Mouse (Mus musculus): ENCODE measurements around the gene Tulp4.
"Not testable (repeated sequence)": the region's sequence is repeated elsewhere in the genome, so short reads cannot be mapped to it uniquely, and the experiment has no call there.

Tulp4 gene

GRCm38 (mm10) chr17:6189207-6189606 is 83.0 kb downstream of the Tulp4 start:
- DNase-seq (ENCODE audit: low spot score in 2 of 2): no peak

DNA sequence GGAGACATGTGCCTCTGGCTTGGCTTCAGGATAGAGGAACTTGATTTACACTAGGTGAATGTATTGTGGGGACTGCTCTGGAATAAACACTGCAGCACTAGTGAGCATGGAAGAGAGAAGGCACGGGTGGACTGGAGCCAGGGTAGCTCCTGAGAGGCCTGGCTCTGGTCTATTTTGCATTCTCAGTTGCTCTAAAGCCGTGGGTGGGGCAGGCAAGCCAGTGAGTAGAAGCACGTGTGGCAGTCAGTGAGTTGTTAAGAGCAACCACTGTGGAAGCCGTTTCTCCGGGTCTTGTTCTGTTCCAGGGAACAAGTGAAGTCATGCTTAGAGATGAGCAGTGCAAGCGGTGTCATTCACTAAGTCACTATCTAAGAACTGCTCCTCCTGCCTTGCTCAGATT is 86.0 kb downstream of the Tulp4 start:
- no peak for DNase-seq (ENCODE audit: low spot score in 2 of 2)

DNA sequence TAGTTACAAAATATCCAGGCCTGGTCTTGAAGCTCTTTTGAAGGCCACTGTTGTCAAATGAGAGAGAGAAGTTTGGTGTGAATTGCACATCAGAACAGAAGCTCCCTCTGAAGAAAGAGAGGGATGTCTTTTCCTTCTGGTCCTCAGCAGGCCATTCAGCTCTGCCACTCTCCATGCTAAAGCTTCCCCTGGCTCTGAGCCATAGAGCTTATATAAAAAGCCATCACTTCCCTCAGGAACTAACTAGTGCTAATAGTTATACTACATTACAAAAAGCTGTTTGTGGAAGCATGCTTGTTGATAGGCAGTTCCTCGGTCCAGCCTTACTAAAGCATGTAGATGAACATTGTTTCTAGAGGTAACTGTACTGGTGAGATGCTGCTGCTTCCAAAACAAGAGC is 89.2 kb downstream of the Tulp4 start:
- no peak for DNase-seq (ENCODE audit: low spot score in 2 of 2)

GRCm38 (mm10) chr17:6197491-6197890 is 91.3 kb downstream of the Tulp4 start:
- DNase-seq (ENCODE audit: low spot score in 2 of 2): no peak

- DNase-seq (ENCODE audit: low spot score in 2 of 2): no peak
Observed at GRCm38 (mm10) chr17:6198670-6199069, 92.4 kb downstream of the Tulp4 start.

DNA sequence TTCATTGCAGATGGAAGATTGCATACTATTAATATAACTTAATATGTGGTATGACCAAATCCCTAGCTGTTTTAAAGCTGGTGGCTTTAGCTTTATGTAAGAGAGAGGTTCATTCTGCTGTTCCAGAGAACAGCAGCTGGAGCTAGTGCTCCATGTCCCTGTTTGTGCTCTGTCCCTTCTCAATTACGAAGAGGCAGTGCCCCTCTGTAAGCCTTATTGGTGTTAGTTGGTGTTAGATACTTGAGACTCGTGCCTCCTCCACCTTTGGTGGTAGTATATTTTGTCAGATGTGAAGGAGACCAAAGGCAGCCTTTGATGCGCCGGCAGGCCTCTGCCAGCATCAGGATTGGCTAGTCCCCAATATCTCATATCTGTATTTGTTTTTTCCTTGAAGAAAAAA is 92.9 kb downstream of the Tulp4 start:
- DNase-seq (ENCODE audit: low spot score in 2 of 2): no peak

DNA sequence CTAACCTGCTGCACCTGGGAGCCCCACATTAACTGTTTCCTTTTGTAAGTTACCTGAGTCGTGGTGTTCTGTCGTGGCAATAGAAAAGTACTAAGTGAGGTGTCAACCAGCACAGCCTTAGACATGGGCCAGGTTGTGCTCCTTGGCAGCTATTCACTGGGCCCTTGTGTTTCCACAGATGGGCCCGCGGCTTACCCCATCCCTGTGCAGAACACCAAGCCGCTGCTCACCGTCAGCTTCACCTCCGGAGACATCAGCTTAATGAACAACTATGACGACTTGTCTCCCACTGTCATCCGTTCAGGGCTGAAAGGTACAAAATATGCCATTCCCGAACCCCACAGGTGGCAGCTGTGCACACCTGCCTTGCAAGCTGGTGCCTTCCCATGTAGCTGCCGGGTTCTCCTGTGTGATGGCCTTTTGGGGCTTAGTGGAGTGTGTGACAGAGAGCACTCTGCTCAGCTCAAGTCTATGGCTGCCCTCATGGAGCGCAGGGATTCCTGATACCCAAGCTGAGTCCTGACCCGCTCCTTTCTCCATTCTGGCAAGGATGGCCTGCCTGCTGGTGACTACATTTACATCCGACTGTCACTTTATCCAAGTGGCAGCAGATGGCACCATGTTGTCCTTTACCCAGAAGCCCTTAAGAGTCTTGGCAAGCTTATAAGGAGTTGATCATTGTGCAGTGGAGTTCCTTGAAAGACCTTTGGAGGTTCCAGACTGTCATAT is 95.4 kb downstream of the Tulp4 start:
- no peak for DNase-seq (ENCODE audit: low spot score in 2 of 2)

DNA sequence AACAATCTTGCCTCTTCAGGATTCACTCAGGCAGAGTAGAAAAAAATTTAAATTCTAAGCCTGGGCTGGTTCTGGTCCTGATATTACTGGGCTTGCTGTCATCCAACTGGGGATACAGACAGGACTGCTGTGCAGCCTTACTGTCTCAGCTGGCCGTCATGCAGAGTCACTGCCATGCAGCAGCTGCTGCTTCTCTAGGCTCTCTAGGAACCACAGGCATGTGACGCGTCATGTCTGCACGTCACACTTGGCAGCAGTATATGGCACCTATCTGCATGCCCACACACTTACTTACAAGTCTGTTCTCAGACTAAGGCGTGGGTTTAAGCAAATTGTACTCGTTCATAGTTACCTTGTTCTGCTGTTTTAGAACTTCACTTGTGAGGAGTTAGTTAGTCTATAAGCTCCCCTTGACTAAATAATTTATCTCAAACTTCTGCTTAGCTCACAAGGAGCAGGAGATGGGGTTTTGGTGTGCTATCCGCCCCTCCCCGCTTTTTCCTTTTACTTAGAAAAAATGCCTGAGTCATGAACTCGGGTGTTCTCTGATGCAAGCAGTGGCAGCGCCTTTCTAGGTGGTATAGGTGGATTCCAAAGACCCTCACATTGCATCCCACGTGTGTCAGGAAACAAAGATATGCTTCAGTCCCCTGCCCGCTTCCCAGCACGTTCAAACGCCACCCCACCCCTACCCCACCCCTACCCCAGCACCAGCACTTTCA is 96.3 kb downstream of the Tulp4 start:
- DNase-seq (ENCODE audit: low spot score in 2 of 2): no peak

- DNase-seq (ENCODE audit: low spot score in 2 of 2): no peak
Observed at GRCm38 (mm10) chr17:6203126-6203525, 96.9 kb downstream of the Tulp4 start.

GRCm38 (mm10) chr17:6203795-6204194 is 97.6 kb downstream of the Tulp4 start:
- DNase-seq (ENCODE audit: low spot score in 2 of 2): no peak

GRCm38 (mm10) chr17:6211721-6212120 is 105.5 kb downstream of the Tulp4 start:
- no peak for DNase-seq (ENCODE audit: low spot score in 2 of 2)

DNA sequence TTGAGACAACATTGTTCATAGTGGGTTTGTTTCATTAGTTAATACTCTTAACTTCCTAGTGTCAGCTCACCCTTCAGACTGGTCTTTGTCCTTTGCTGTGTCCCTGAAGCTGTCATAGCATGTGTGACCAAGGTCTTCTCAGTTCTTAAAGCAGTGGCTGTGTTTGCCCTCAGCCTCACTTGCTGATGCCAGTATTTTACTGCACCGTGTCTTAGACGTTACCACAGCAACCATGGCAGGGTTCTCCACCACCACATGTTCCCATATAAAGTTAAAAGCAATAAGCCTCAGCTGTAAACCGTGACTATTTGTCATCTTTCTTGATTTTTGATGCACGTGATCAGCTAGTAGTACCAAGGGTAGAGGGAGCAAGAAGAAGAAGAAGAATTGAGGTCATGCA is 109.4 kb downstream of the Tulp4 start:
- no peak for DNase-seq (ENCODE audit: low spot score in 2 of 2)

GRCm38 (mm10) chr17:6216514-6216913 is 110.3 kb downstream of the Tulp4 start:
- no peak for DNase-seq (ENCODE audit: low spot score in 2 of 2)

GRCm38 (mm10) chr17:6232633-6233032 is 126.4 kb downstream of the Tulp4 start:
- not testable (repeated sequence) for DNase-seq (ENCODE audit: low spot score in 2 of 2)

DNA sequence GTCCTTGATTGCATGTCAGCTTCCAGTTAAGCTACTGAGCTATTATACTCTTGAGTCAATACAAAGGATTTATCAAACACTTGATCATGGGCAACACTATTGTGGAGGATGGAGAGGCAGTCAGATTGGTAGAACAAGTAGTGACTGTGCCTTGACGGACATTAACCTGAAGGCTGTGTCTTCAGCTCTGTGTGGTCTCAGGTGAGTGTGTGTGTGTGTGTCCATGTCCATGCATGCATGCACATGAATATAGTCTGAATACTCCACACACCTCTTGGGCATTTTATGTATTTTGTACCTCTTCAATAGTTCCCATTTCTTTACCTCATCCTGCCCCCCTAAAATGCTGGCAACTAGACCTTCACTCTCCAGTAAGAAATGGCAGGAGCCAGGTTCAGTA is 145.1 kb downstream of the Tulp4 start:
- DNase-seq (ENCODE audit: low spot score in 2 of 2): not testable (repeated sequence)

GRCm38 (mm10) chr17:6256400-6257069 is 150.3 kb downstream of the Tulp4 start, which contains the start of gene Tmem181a:
Gene Tmem181a, plus strand, starts transcription at chr17:6256860.
- DNase-seq (ENCODE audit: low spot score in 2 of 2): not testable (repeated sequence)

GRCm38 (mm10) chr17:6257070-6257456 is 150.8 kb downstream of the Tulp4 start:
- not testable (repeated sequence) for DNase-seq (ENCODE audit: low spot score in 2 of 2)

- DNase-seq (ENCODE audit: low spot score in 2 of 2): not testable (repeated sequence)
Observed at GRCm38 (mm10) chr17:6269876-6270831, 163.9 kb downstream of the Tulp4 start.

- not testable (repeated sequence) for DNase-seq (ENCODE audit: low spot score in 2 of 2)
Observed at GRCm38 (mm10) chr17:6270840-6271239, 164.6 kb downstream of the Tulp4 start.

- DNase-seq (ENCODE audit: low spot score in 2 of 2): not testable (repeated sequence)
Observed at GRCm38 (mm10) chr17:6271970-6272369, 165.7 kb downstream of the Tulp4 start.

DNA sequence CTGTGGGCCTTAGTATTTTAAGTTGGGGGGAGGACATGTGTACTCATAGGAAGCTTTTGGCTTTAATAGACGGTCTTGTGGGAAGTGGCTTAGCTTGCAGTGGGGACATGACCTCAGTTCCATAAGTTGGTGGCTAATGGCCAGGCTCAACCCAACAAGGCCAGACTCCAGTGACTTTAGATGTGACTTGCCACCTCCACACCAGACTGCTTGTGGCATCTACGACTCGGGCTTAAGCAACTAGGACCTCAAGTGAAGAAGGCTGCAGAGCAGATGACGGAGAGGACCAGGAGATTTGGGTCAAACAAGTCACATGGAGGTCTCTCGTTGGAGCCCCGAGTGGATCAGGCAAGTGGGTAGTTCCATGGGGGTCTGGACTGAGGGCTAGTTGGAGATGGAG is 168.5 kb downstream of the Tulp4 start:
- DNase-seq (ENCODE audit: low spot score in 2 of 2): not testable (repeated sequence)

Data from urinary bladder, postnatal 36 days (tissue).